Mouse (Mus musculus) erythroblast, embryonic 14.5 days (primary cell): ENCODE results near the gene Tcp1.

ENCODE experiments used
- GATA1 ChIP-seq: IDR thresholded peaks from 2 replicates; pipeline ENCODE4 v1.6.1; 2012; ENCODE audit warnings: low read length, inconsistent platforms, mixed read lengths
- TAL1 ChIP-seq: IDR thresholded peaks from 3 replicates; pipeline ENCODE4 v1.6.1; 2012; ENCODE audit warnings: low read length, inconsistent platforms, mixed read lengths

DNA sequence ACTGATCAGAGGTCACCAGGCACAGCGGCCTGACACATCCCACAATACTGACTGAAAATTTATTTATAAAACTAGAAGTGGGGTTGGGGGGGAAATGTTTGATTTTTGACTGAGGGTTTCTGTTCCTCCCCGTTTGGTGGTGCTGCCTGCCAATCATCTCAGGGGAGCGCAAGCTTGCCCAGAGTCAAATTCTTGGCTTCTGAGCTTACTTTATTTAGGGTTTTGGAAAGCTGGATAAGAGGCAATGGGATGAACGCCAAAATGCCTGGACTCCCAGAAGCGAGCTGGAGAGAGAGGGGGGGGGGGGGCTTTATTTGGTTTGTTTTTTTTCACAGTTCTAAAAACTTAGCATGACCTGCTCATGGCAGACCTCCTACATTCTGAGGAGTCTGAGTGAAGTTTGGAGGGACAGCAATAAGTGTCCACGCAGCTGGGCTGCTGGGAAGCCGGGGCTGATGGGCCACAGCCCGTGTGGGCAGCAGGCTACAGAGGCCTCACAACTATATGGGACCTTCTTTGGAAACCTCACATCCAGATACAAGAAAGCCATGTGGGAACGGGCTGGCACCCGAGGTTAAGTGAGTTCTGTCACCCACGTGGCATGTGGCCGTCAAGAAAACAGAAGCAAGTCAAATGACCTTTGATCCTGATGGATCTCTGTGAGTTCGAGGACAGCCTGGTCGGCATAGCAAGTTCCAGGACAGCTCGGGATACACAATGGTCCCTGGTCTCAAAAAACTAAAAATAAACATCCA is 28.3 kb upstream of the Tcp1 start:
- TF ChIP-seq TAL1 (no peak), GATA1 (no peak)
